Mouse (Mus musculus) kidney, postnatal 4 days (tissue): ENCODE measurements at regions not wholly inside any gene's neighbourhood (a gene's known extent, or its start where the extent isn't known, plus 50 kb on each side); places are given as distances from the start of the nearest gene placed in this dataset.
A peak's percentile ranks its signal among the peaks of the same experiment; 100 is the strongest.

Experiments used
- DNase-seq, 2 experiments: peaks; one replicate each; pipeline ENCODE4 v3.0.0; 2021; ENCODE audit warnings: mixed read lengths in 2 of 2

GRCm38 (mm10) chr2:173334856-173335595 is 58.7 kb upstream of the Pmepa1 start:
- DNase-seq, result peak; percentile 60 to 66

- DNase-seq, result peak; percentile 78 to 84
Observed at GRCm38 (mm10) chr2:173335859-173336258, 59.5 kb upstream of the Pmepa1 start.

- peak; percentile 43 to 70 for DNase-seq
Observed at GRCm38 (mm10) chr2:173337666-173338065, 61.3 kb upstream of the Pmepa1 start.

GRCm38 (mm10) chr2:173338671-173339070 is 62.3 kb upstream of the Pmepa1 start:
- DNase-seq, result peak; percentile 71 to 77

GRCm38 (mm10) chr2:173339211-173339610 is 62.9 kb upstream of the Pmepa1 start:
- DNase-seq, result no peak

- DNase-seq, result peak; percentile 74 to 81
Observed at GRCm38 (mm10) chr2:173340044-173340601, 63.8 kb upstream of the Pmepa1 start.

GRCm38 (mm10) chr2:173342605-173343260 is 66.4 kb upstream of the Pmepa1 start:
- peak; percentile 40 to 51 for DNase-seq

GRCm38 (mm10) chr2:173343665-173344064 is 67.3 kb upstream of the Pmepa1 start:
- DNase-seq, result no peak

- DNase-seq, result no peak
Observed at GRCm38 (mm10) chr2:173344221-173344620, 67.9 kb upstream of the Pmepa1 start.

- DNase-seq, result no peak
Observed at GRCm38 (mm10) chr2:173347341-173347740, 71.0 kb upstream of the Pmepa1 start.

GRCm38 (mm10) chr2:173348757-173349156 is 72.4 kb upstream of the Pmepa1 start:
- DNase-seq, result no peak

- DNase-seq, result no peak
Observed at GRCm38 (mm10) chr2:173349510-173349909, 73.2 kb upstream of the Pmepa1 start.

- DNase-seq, result no peak
Observed at GRCm38 (mm10) chr2:173349910-173350309, 73.6 kb upstream of the Pmepa1 start.

GRCm38 (mm10) chr2:173350405-173350804 is 74.1 kb upstream of the Pmepa1 start:
- no peak for DNase-seq

GRCm38 (mm10) chr2:173350831-173351230 is 74.5 kb upstream of the Pmepa1 start:
- DNase-seq, result no peak

GRCm38 (mm10) chr2:173351831-173352755 is 75.8 kb upstream of the Pmepa1 start:
- DNase-seq, result peak; percentile 72 to 80

GRCm38 (mm10) chr2:173352756-173353139 is 76.4 kb upstream of the Pmepa1 start:
- DNase-seq, result no peak

- DNase-seq, result no peak
Observed at GRCm38 (mm10) chr2:173353435-173354241, 77.3 kb upstream of the Pmepa1 start.

GRCm38 (mm10) chr2:173356786-173357185 is 80.5 kb upstream of the Pmepa1 start:
- DNase-seq, result no peak

- no peak for DNase-seq
Observed at GRCm38 (mm10) chr2:173365441-173366166, 89.3 kb upstream of the Pmepa1 start.

GRCm38 (mm10) chr2:173366734-173367133 is 90.4 kb upstream of the Pmepa1 start:
- DNase-seq, result no peak
